Mouse (Mus musculus): ENCODE measurements around the gene Gm5294.

The Gm5294 gene

DNA sequence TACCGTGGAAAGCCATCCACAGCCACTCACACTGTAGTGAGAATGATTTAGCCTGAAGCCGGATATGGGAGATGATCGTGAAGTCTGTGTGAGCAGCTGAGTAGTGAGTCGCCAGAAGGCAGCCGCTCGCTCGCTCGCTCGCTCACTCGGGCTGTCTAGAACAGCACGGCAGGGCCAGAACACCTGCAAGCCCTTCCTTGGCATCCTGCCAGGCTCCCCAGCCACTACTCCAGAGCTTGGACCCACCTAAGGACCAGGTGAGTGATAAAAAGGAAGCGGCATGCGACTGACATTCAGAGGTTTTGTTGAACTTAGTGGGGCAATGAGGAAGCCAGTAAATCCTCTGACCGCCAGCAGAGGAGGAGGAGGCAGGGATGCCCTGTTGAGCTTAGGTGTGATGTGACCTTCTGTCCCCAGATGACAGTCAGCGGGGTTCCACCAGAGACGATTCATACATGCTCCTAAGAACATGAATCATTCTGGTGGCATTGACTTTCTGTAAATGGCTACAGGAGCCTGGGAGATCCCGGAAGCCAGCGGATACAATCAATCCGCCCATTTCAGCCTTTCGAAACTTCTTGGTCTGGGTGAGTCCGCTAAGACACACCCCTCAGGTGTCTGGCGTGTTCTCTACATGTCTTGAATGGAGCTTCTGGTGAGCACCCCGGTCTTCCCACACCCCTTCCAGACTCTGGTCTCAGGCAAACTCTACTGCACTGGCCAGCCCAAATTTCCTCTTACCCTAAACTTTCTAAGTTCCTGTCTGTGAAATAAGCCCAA lies 30.0 kb downstream of the Gm5294 start:
- no peak for DNase-seq (ENCODE audit: low spot score in 2 of 2)

DNA sequence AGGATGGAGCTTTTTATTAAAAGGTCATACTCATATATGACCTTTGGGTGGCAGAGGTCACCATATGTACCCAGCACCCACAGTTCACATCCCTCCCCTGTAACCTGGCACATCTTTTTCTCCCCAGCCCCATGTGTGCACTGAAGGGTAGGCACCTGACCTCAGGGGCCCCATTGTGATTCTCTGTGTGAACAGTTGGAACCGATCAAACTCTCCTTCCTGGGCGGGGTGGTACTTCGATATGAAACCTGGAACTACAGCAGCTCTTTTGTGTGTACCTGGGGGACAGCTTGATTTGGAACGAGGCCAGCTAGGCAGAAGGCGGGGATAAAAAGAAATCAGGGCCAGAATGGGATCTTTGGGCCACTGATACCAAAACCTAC lies 30.6 kb downstream of the Gm5294 start:
- DNase-seq (ENCODE audit: low spot score in 2 of 2), result no peak

DNA sequence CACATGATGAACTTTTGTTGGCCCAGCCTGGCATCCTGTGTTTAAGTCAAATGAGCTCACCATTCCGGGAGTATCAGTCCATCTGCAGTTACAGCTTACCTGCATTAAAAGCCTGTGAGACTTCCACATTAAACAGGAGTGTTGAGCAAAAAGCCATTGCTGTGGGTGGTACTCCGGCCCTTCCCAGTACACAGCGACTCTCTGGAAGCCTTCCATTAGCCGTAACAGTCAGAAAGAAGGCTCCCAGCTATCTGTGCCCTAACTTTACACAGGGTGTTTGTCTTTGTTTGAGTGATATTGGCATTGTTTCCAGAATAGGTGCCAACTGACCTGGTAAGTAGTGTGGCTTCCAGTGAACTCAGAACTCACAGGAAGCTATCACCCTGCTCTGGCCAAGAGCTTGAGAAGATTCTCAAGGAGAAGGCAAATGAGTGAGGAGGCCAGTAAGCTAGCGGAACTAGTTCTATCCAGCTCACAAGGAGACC lies 31.5 kb downstream of the Gm5294 start:
- no peak for DNase-seq (ENCODE audit: low spot score in 2 of 2)

DNA sequence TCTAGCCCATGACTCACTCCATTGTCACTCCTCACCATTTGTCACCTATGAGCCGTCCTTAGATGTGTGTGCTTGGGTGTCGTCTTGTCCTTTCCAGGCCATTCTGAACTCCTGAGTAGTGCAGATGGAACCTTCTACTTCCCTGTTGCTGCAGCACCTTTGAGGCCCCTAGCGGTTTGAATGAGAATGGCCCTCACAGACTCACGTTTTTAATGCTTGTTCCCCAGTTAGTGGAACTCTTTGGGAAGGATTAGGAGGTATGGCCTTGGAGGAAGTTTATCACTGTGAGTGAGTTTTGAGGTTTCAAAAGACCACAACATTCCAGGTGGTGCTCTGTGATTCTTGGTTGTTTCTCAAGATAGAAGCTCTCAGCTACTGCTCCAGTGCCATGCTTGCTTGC lies 32.3 kb downstream of the Gm5294 start:
- DNase-seq (ENCODE audit: low spot score in 2 of 2), result no peak

DNA sequence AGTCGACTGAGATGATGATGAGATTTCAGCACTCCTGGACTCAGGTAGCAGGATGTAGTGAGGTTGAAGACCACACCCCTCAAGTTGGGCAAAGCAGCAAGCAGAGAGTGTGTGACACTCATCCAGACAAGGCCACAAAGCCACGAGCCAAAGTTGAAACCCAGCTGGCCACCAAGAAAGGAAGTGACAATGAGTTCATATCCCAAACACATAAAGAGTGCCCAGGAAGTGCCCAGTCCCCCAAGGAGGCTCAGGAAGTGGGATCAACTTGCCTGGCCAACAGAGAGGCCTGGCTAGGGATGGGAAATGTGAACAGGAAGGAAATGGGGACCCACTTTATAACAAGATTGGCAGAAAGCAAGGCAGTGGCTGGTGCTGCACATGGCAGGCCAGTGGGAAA lies 33.5 kb downstream of the Gm5294 start:
- no peak for DNase-seq (ENCODE audit: low spot score in 2 of 2)

DNA sequence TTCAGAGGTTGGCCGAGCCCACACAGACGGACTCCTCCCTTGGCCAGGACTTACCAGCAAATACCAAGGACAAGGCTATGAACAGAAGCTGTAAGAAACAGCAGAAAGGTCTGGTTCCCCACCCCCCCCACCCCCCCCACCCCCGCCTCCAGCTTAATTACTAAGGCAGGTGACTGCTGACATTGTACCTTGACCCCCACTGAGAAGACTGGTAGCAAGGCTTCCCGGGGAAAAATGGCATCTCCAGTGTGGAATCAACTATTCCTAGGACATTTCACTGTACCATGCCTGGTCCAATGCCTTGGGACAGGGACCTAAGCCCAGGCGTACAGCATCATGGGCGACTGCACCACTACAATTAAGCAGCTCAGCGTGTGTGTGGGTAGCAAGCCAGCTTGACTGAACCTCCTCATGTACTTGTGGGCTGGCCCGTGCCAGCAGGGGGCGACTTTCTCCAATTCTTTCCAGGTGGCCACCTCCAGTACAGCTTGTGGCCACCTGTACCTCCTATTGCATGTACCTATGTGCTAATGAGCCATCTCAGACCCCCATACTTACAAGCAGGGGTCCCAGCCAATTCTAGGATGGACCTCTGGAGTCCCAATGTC lies 37.2 kb downstream of the Gm5294 start:
- peak in 1 of 2 experiments; percentile 15 for DNase-seq (ENCODE audit: low spot score in 2 of 2)

DNA sequence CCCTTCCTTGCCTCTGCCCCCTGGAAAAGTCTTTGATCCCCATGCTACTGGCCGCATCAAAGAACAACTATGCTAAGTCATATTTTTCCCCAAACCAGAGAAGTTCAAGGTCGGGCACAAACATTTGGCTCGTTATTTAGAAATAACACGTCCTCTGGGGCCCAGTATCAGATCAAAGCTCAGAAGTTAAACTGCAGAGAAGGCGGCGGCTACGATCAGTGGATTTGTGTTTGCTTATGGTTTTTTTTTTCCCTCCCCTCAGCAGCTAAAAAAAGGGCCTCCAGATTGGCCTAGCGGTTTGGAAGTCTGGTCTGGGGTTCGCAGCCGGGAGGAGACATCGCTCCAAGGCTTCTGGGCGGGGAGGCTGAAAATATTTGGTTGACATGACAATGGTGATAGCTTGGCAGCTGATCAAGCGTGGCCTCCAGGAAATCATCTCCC lies 38.0 kb downstream of the Gm5294 start:
- DNase-seq (ENCODE audit: low spot score in 2 of 2), result no peak

DNA sequence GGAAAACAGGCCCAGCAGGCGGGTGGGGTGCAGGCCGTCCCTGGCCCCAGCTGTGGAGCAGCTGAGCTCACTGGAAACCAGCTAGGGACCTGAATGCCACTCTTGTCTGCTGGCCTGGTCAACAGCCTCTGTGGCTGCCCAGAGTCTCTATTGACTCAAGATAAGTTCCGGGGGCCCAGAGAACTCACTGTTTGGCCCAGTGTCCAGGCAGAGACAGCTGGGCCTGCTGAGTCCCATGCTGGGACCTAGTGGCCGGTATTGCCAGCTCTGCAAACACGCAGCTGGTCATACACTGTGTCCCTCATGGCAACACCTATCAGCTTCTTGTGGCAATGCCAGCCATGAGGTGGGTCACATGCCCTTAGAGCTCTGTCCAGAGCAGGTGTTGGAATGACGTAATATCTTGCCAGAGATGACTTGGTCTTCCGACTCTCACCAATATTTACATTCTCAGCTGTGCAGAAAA lies 43.8 kb downstream of the Gm5294 start:
- DNase-seq (ENCODE audit: low spot score in 2 of 2), result no peak

DNA sequence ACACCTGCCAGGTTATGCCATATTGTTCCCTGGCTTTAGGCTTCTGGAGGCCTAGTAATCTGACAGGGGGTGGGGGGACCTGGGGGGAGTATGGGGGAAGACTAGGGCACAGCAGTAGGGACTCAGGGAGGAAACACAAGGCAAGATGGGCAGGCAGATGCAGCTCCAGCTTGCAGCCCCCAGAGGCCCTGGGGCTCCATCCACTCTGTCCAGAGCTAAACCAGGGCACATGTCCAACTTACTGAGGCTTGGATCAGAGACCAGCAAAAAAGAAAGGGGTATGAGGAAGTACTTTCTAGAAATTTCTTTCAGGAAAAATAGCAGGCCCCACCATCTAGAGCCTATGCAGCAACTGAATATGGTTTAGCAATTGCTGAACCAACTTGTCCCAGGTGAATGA lies 44.3 kb downstream of the Gm5294 start:
- DNase-seq (ENCODE audit: low spot score in 2 of 2), result no peak

DNA sequence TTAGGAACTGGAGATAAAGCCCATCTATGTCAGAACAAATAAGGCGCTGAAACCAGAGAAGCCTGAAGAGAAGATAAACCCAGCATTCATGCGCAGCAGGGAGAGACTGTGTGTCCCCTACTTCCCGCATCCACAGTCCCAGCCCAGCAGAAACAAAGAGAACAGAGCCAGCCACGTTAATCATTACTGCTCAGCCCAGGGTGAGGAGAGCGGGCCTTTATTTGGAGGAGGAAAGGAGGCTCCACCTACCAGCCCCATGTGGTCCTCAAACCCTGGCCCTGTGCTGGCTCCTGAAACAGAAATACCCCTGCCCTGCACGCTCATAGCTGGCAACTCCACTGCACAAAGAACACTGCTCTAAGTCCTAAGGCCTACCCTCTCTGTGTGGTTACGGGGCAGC lies 45.0 kb downstream of the Gm5294 start:
- DNase-seq (ENCODE audit: low spot score in 2 of 2), result no peak

DNA sequence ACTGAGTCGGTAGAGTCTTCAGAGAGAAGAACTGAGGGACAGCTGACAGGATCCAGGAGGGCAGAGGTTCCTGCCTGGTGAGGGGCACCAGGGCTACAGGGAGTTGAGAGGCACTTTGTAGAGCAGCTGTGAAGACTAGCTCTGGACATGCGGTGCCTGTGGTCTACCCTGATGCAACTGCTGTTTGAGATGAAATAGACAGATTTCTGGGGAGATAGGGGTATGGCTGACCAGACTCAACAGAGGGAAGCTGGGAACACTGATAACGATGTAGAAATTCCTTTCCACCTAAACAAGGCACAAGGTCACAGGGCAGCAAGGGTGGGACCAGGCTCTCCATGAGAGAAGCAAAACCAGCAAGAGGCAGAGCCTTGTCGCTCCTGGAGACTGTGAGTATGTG lies 45.8 kb downstream of the Gm5294 start:
- DNase-seq (ENCODE audit: low spot score in 2 of 2), result no peak
